Mouse (Mus musculus) yolk sac, embryonic 10.5 days (tissue): ENCODE results near the gene Icam5.
A peak's percentile ranks its signal among the peaks of the same experiment; 100 is the strongest.
"Not testable (repeated sequence)": the region's sequence is repeated elsewhere in the genome, so short reads cannot be mapped to it uniquely, and the experiment has no call there.

Source experiments
- DNase-seq: peaks from one replicate; pipeline ENCODE4 v3.0.0-alpha.2; 2017; ENCODE audit warnings: low spot score

Icam5 gene

GRCm38 (mm10) chr9:21036161-21036560 is 4.3 kb downstream of the Icam5 start:
- DNase-seq, result no peak

GRCm38 (mm10) chr9:21036666-21037065 is 4.8 kb downstream of the Icam5 start:
- DNase-seq, result no peak

GRCm38 (mm10) chr9:21037481-21037891 is 5.6 kb downstream of the Icam5 start:
- DNase-seq, result no peak

GRCm38 (mm10) chr9:21039779-21040178 is 7.9 kb downstream of the Icam5 start:
- DNase-seq, result no peak

- no peak for DNase-seq
Observed at GRCm38 (mm10) chr9:21041308-21041707, 9.4 kb downstream of the Icam5 start.

GRCm38 (mm10) chr9:21043563-21043962 is 11.7 kb downstream of the Icam5 start:
- no peak for DNase-seq

- DNase-seq, result not testable (repeated sequence)
Observed at GRCm38 (mm10) chr9:21044785-21045184, 12.9 kb downstream of the Icam5 start.

GRCm38 (mm10) chr9:21045235-21045634 is 13.4 kb downstream of the Icam5 start:
- no peak for DNase-seq

GRCm38 (mm10) chr9:21051578-21051977 is 19.7 kb downstream of the Icam5 start:
- no peak for DNase-seq

GRCm38 (mm10) chr9:21062928-21063327 is 31.1 kb downstream of the Icam5 start:
- DNase-seq, result peak; percentile 68

- DNase-seq, result no peak
Observed at GRCm38 (mm10) chr9:21067006-21067684, 35.3 kb downstream of the Icam5 start, which contains the start of gene Zglp1. Zglp1 (minus strand) TSS chr9:21067093.

GRCm38 (mm10) chr9:21072641-21073040 is 40.8 kb downstream of the Icam5 start:
- no peak for DNase-seq

- peak; percentile 91 for DNase-seq
Observed at GRCm38 (mm10) chr9:21073044-21073840, 41.4 kb downstream of the Icam5 start, which contains the start of the genes Gm49373 and Fdx1l. Gm49373 (minus strand) TSS chr9:21073096. Fdx1l (minus strand) TSS chr9:21073614.

- DNase-seq, result no peak
Observed at GRCm38 (mm10) chr9:21074173-21074572, 42.3 kb downstream of the Icam5 start.

- no peak for DNase-seq
Observed at GRCm38 (mm10) chr9:21075625-21076024, 43.8 kb downstream of the Icam5 start.

- DNase-seq, result no peak
Observed at GRCm38 (mm10) chr9:21081127-21081526, 49.3 kb downstream of the Icam5 start.

GRCm38 (mm10) chr9:21083324-21083723 is 51.5 kb downstream of the Icam5 start:
- no peak for DNase-seq
